Mouse (Mus musculus) erythroblast, embryonic 14.5 days (primary cell): ENCODE results near the gene Rhd.

Experiments used
- GATA1 ChIP-seq: IDR thresholded peaks from 2 replicates; pipeline ENCODE4 v1.6.1; 2012; ENCODE audit warnings: low read length, inconsistent platforms, mixed read lengths
- TAL1 ChIP-seq: IDR thresholded peaks from 3 replicates; pipeline ENCODE4 v1.6.1; 2012; ENCODE audit warnings: low read length, inconsistent platforms, mixed read lengths

GRCm38 (mm10) chr4:134927815-134928463 lies 63.6 kb downstream of the Rhd start:
- TF ChIP-seq GATA1 (no peak), TAL1 (no peak)
